Mouse (Mus musculus): Measurements from ENCODE around the gene Hgd. TPM values are rescaled to one million over a fixed set of nuclear protein-coding genes. Genes with fewer than 3 reads are reported as not detected.
"Not testable (repeated sequence)": the region's sequence is repeated elsewhere in the genome, so short reads cannot be mapped to it uniquely, and the experiment has no call there.

Hgd gene
- total RNA-seq, 4 experiments from 2014 or later: 0.27 TPM; not detected in 3

- DNase-seq (ENCODE audit: low spot score in 2 of 2): no peak
Observed at GRCm38 (mm10) chr16:37628336-37628735, 48.4 kb downstream of the Hgd start.

GRCm38 (mm10) chr16:37629011-37629410 is 49.1 kb downstream of the Hgd start:
- DNase-seq (ENCODE audit: low spot score in 2 of 2): no peak

GRCm38 (mm10) chr16:37634578-37634977 is 54.6 kb downstream of the Hgd start:
- no peak for DNase-seq (ENCODE audit: low spot score in 2 of 2)

- DNase-seq (ENCODE audit: low spot score in 2 of 2): no peak
Observed at GRCm38 (mm10) chr16:37635095-37635494, 55.1 kb downstream of the Hgd start.

- no peak for DNase-seq (ENCODE audit: low spot score in 2 of 2)
Observed at GRCm38 (mm10) chr16:37636107-37636506, 56.2 kb downstream of the Hgd start.

GRCm38 (mm10) chr16:37637802-37638201 is 57.8 kb downstream of the Hgd start:
- DNase-seq (ENCODE audit: low spot score in 2 of 2): no peak

GRCm38 (mm10) chr16:37640522-37640921 is 60.6 kb downstream of the Hgd start:
- not testable (repeated sequence) for DNase-seq (ENCODE audit: low spot score in 2 of 2)

GRCm38 (mm10) chr16:37644486-37644885 is 64.5 kb downstream of the Hgd start:
- DNase-seq (ENCODE audit: low spot score in 2 of 2): no peak

- DNase-seq (ENCODE audit: low spot score in 2 of 2): no peak
Observed at GRCm38 (mm10) chr16:37645211-37645610, 65.3 kb downstream of the Hgd start.

GRCm38 (mm10) chr16:37645799-37646198 is 65.8 kb downstream of the Hgd start:
- DNase-seq (ENCODE audit: low spot score in 2 of 2): no peak

GRCm38 (mm10) chr16:37647067-37647466 is 67.1 kb downstream of the Hgd start:
- DNase-seq (ENCODE audit: low spot score in 2 of 2): no peak

GRCm38 (mm10) chr16:37647936-37648335 is 68.0 kb downstream of the Hgd start:
- no peak for DNase-seq (ENCODE audit: low spot score in 2 of 2)

- no peak for DNase-seq (ENCODE audit: low spot score in 2 of 2)
Observed at GRCm38 (mm10) chr16:37649068-37649467, 69.1 kb downstream of the Hgd start.

- DNase-seq (ENCODE audit: low spot score in 2 of 2): no peak
Observed at GRCm38 (mm10) chr16:37651467-37651866, 71.5 kb downstream of the Hgd start.

GRCm38 (mm10) chr16:37652654-37653053 is 72.7 kb downstream of the Hgd start:
- DNase-seq (ENCODE audit: low spot score in 2 of 2): no peak

- no peak for DNase-seq (ENCODE audit: low spot score in 2 of 2)
Observed at GRCm38 (mm10) chr16:37653058-37653457, 73.1 kb downstream of the Hgd start.

GRCm38 (mm10) chr16:37653731-37654657 is 74.0 kb downstream of the Hgd start, which contains the start of gene Ndufb4:
TSS of gene Ndufb4 (minus strand) at chr16:37654453.
- peak; percentile 83 to 94 for DNase-seq (ENCODE audit: low spot score in 2 of 2)

GRCm38 (mm10) chr16:37654831-37655455 is 75.0 kb downstream of the Hgd start:
- DNase-seq (ENCODE audit: low spot score in 2 of 2): no peak

GRCm38 (mm10) chr16:37655756-37656347 is 75.9 kb downstream of the Hgd start:
- no peak for DNase-seq (ENCODE audit: low spot score in 2 of 2)

- no peak for DNase-seq (ENCODE audit: low spot score in 2 of 2)
Observed at GRCm38 (mm10) chr16:37656796-37657195, 76.8 kb downstream of the Hgd start.

- no peak for DNase-seq (ENCODE audit: low spot score in 2 of 2)
Observed at GRCm38 (mm10) chr16:37663643-37664459, 83.9 kb downstream of the Hgd start.

Measured in gastrocnemius, adult 8-10 months (tissue).